Mouse (Mus musculus): ENCODE measurements around the gene Gm15737. TPM values are rescaled to one million over a fixed set of nuclear protein-coding genes. Genes with fewer than 3 reads are reported as not detected.

Gm15737 gene
- total RNA-seq, 2 experiments from 2014 or later = not detected

GRCm38 (mm10) chr6:92872766-92873165 lies 3.6 kb downstream of the Gm15737 start:
- no peak for ATAC-seq (replicated peaks; ENCODE audit: low FRiP score, low TSS enrichment, poor library complexity, severe bottlenecking)

- no peak for ATAC-seq (replicated peaks; ENCODE audit: low FRiP score, low TSS enrichment, poor library complexity, severe bottlenecking)
These were observed 5.7 kb downstream of the Gm15737 start for GRCm38 (mm10) chr6:92874854-92875253.

GRCm38 (mm10) chr6:92875340-92875739 lies 6.2 kb downstream of the Gm15737 start:
- no peak for ATAC-seq (replicated peaks; ENCODE audit: low FRiP score, low TSS enrichment, poor library complexity, severe bottlenecking)

GRCm38 (mm10) chr6:92876121-92876520 lies 7.0 kb downstream of the Gm15737 start:
- no peak for ATAC-seq (replicated peaks; ENCODE audit: low FRiP score, low TSS enrichment, poor library complexity, severe bottlenecking)

GRCm38 (mm10) chr6:92877236-92877635 lies 8.1 kb downstream of the Gm15737 start:
- no peak for ATAC-seq (replicated peaks; ENCODE audit: low FRiP score, low TSS enrichment, poor library complexity, severe bottlenecking)

- ATAC-seq (replicated peaks; ENCODE audit: low FRiP score, low TSS enrichment, poor library complexity, severe bottlenecking) = no peak
These were observed 9.6 kb downstream of the Gm15737 start for GRCm38 (mm10) chr6:92878771-92879170.

GRCm38 (mm10) chr6:92879700-92880265 lies 10.6 kb downstream of the Gm15737 start:
- no peak for ATAC-seq (replicated peaks; ENCODE audit: low FRiP score, low TSS enrichment, poor library complexity, severe bottlenecking)

GRCm38 (mm10) chr6:92882446-92882845 lies 13.3 kb downstream of the Gm15737 start:
- no peak for ATAC-seq (replicated peaks; ENCODE audit: low FRiP score, low TSS enrichment, poor library complexity, severe bottlenecking)

- ATAC-seq (replicated peaks; ENCODE audit: low FRiP score, low TSS enrichment, poor library complexity, severe bottlenecking) = no peak
These were observed 14.2 kb downstream of the Gm15737 start for GRCm38 (mm10) chr6:92883131-92883900.

- no peak for ATAC-seq (replicated peaks; ENCODE audit: low FRiP score, low TSS enrichment, poor library complexity, severe bottlenecking)
These were observed 22.4 kb downstream of the Gm15737 start for GRCm38 (mm10) chr6:92891535-92891934.

GRCm38 (mm10) chr6:92904037-92904436 lies 34.9 kb downstream of the Gm15737 start:
- ATAC-seq (replicated peaks; ENCODE audit: low FRiP score, low TSS enrichment, poor library complexity, severe bottlenecking) = no peak

- no peak for ATAC-seq (replicated peaks; ENCODE audit: low FRiP score, low TSS enrichment, poor library complexity, severe bottlenecking)
These were observed 35.3 kb downstream of the Gm15737 start for GRCm38 (mm10) chr6:92904491-92904890.

GRCm38 (mm10) chr6:92905922-92906321 lies 36.8 kb downstream of the Gm15737 start:
- ATAC-seq (replicated peaks; ENCODE audit: low FRiP score, low TSS enrichment, poor library complexity, severe bottlenecking) = no peak

GRCm38 (mm10) chr6:92909361-92909760 lies 40.2 kb downstream of the Gm15737 start:
- ATAC-seq (replicated peaks; ENCODE audit: low FRiP score, low TSS enrichment, poor library complexity, severe bottlenecking) = no peak

GRCm38 (mm10) chr6:92910611-92911010 lies 41.5 kb downstream of the Gm15737 start:
- no peak for ATAC-seq (replicated peaks; ENCODE audit: low FRiP score, low TSS enrichment, poor library complexity, severe bottlenecking)

- ATAC-seq (replicated peaks; ENCODE audit: low FRiP score, low TSS enrichment, poor library complexity, severe bottlenecking) = no peak
These were observed 52.0 kb downstream of the Gm15737 start for GRCm38 (mm10) chr6:92920938-92921689.

GRCm38 (mm10) chr6:92921843-92922242 lies 52.7 kb downstream of the Gm15737 start:
- ATAC-seq (replicated peaks; ENCODE audit: low FRiP score, low TSS enrichment, poor library complexity, severe bottlenecking) = no peak

- no peak for ATAC-seq (replicated peaks; ENCODE audit: low FRiP score, low TSS enrichment, poor library complexity, severe bottlenecking)
These were observed 55.4 kb downstream of the Gm15737 start for GRCm38 (mm10) chr6:92924536-92924935.

- ATAC-seq (replicated peaks; ENCODE audit: low FRiP score, low TSS enrichment, poor library complexity, severe bottlenecking) = no peak
These were observed 59.1 kb downstream of the Gm15737 start for GRCm38 (mm10) chr6:92928261-92928660.
